Mouse (Mus musculus): ENCODE measurements at regions not wholly inside any gene's neighbourhood (a gene's known extent, or its start where the extent isn't known, plus 50 kb on each side); places are given as distances from the start of the nearest gene placed in this dataset.

DNA sequence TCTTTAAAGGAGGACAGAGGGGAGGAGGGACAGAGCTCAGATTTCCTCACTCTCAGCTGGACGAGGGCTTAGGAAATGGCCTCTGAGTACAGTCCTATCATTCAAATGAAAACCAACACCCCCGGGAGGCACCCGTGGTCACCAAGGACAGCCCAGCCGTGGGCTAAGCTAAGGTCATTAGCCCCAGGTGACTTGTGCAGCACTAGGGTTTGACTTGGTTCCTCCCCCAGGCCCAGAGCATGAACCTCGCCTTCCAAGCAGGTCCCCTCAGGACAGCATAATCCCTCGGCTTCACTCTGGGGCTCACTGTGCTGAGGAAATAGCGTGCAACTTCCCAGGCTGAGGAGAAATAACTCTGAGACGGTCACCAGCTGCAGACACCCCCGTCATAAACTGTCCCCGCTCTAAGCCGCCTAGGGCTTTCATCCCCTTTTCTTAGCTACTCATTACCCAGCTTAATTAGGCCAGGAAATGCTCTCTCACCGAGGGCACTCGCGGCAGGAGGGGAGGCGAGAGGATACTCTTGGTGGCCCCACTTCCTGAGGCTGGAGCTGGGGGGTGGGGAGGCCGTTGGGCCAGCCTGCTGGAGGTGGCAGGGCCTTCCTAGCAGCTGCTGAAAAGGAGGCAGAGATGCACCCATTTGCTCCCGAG is 61.0 kb upstream of the Hdhd5 start:
- WGBS: 5% methylated on average over 17 of the region's 17 CpGs
- no peaks in the 10 kb centered on the region for H3K36me3 ChIP-seq
- H3K4me3 ChIP-seq: no peak overlapping the region

DNA sequence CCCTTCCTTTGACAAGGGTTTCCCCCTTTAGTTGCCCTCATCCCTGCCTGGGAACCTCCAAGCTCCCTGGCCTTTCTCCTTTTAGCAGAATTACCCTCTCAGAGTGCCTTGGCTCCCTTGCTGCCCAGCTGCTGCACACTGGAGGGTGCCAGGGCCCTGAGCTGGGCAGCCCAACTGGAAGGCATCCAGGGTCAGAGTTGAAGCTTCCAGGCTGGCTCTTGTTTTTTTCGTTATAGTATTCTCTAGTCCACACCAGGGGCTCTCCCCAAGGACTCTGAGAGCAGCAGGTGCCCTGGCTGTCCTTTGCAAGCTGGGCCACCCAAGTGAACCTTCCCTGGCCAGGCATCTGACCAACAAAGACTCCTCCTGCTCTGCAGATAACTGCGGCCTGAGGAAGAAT is 59.1 kb upstream of the Hdhd5 start:
- no peaks in the 10 kb centered on the region for H3K36me3 ChIP-seq
- ATAC-seq (ENCODE audit: insufficient number of reproducible peaks, insufficient read depth, low FRiP score, low TSS enrichment, low read depth): no peak
- H3K4me3 ChIP-seq: no peak overlapping the region
- no peaks in the 10 kb centered on the region for H3K9me3 ChIP-seq
- H3K9ac ChIP-seq: no peak overlapping the region
- H3K4me1 ChIP-seq: peaks cover 18% of the 10 kb centered on the region
- H3K4me2 ChIP-seq: no peak overlapping the region
- 65% methylated on average over 2 of the region's 2 CpGs for WGBS
- no peaks in the 10 kb centered on the region for H3K27me3 ChIP-seq
- no peak overlapping the region for H3K27ac ChIP-seq

More for the DNA sequence above, 61.0 kb upstream of the Hdhd5 start:
- Histone ChIP-seq H3K9me3 (no peaks in the 10 kb centered on the region), H3K27me3 (no peaks in the 10 kb centered on the region), H3K27ac (no peak overlapping the region), H3K4me2 (peak overlapping the region; percentile 36), H3K4me1 (peaks cover 10% of the 10 kb centered on the region), H3K9ac (no peak overlapping the region)
- ATAC-seq (ENCODE audit: insufficient number of reproducible peaks, insufficient read depth, low FRiP score, low TSS enrichment, low read depth): 0 out of 2 replicates have a peak, but pooled peaks have one; percentile 26

GRCm38 (mm10) chr6:120588701-120589659 is 57.9 kb upstream of the Hdhd5 start:
- H3K4me3 ChIP-seq: no peak overlapping the region
- no peaks in the 10 kb centered on the region for H3K36me3 ChIP-seq
- no peak for ATAC-seq (ENCODE audit: insufficient number of reproducible peaks, insufficient read depth, low FRiP score, low TSS enrichment, low read depth)
- WGBS: 82% methylated on average over 11 of the region's 11 CpGs
- no peak overlapping the region for H3K27ac ChIP-seq
- H3K4me2 ChIP-seq: no peak overlapping the region
- H3K9me3 ChIP-seq: no peaks in the 10 kb centered on the region
- peaks cover 20% of the 10 kb centered on the region for H3K4me1 ChIP-seq
- no peaks in the 10 kb centered on the region for H3K27me3 ChIP-seq
- no peak overlapping the region for H3K9ac ChIP-seq

DNA sequence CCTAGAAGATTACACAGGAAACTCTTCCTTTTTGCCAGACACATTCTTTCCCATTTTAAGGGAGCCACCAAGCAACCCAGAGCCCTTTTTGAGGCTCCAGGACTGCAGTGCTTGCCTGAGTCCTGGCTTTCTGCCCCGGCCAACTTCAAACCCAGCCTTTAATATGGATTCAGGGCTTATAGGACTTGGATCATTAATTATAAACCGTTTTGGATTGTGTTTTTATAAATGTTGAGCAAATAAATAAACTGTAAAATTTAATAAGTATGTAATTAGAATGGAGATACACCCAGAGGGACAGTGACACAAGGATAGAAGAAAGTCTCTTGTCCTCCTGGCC is 54.8 kb upstream of the Hdhd5 start:
- Histone ChIP-seq H3K9ac (0 out of 2 replicates have a peak overlapping the region, but pooled peaks have one; percentile 8), H3K27ac (no peak overlapping the region), H3K27me3 (no peaks in the 10 kb centered on the region), H3K4me2 (no peak overlapping the region), H3K36me3 (no peaks in the 10 kb centered on the region), H3K9me3 (no peaks in the 10 kb centered on the region), H3K4me1 (peaks cover 14% of the 10 kb centered on the region), H3K4me3 (no peak overlapping the region)
- ATAC-seq (ENCODE audit: insufficient number of reproducible peaks, insufficient read depth, low FRiP score, low TSS enrichment, low read depth): no peak
- WGBS: 50% methylated on average over 2 of the region's 2 CpGs

GRCm38 (mm10) chr6:120585118-120585940 is 54.2 kb upstream of the Hdhd5 start:
- no peak for ATAC-seq (ENCODE audit: insufficient number of reproducible peaks, insufficient read depth, low FRiP score, low TSS enrichment, low read depth)
- Histone ChIP-seq H3K27ac (no peak overlapping the region), H3K9ac (0 out of 2 replicates have a peak overlapping the region, but pooled peaks have one; percentile 8), H3K4me3 (no peak overlapping the region), H3K9me3 (no peaks in the 10 kb centered on the region), H3K4me1 (peaks cover 19% of the 10 kb centered on the region), H3K4me2 (no peak overlapping the region), H3K27me3 (no peaks in the 10 kb centered on the region), H3K36me3 (no peaks in the 10 kb centered on the region)
- 26% methylated on average over 9 of the region's 9 CpGs for WGBS

GRCm38 (mm10) chr6:120581748-120582147 is 50.6 kb upstream of the Hdhd5 start:
- Histone ChIP-seq H3K4me1 (peaks cover 32% of the 10 kb centered on the region), H3K9me3 (no peaks in the 10 kb centered on the region), H3K4me2 (no peak overlapping the region), H3K36me3 (no peaks in the 10 kb centered on the region), H3K9ac (no peak overlapping the region), H3K4me3 (no peak overlapping the region), H3K27me3 (peaks cover 9% of the 10 kb centered on the region), H3K27ac (no peak overlapping the region)
- WGBS: 84% methylated on average over 2 of the region's 2 CpGs
- no peak for ATAC-seq (ENCODE audit: insufficient number of reproducible peaks, insufficient read depth, low FRiP score, low TSS enrichment, low read depth)

Data from embryonic facial prominence, embryonic 13.5 days (tissue).